Mouse (Mus musculus) MEL (cell line): Measurements from ENCODE around the gene 1700086D15Rik. TPM values are rescaled to one million over a fixed set of nuclear protein-coding genes. Genes with fewer than 3 reads are reported as not detected.

Source experiments
- DNase-seq: peaks from one replicate; pipeline ENCODE4 v3.0.0; 2011; ENCODE audit warnings: low read depth, low spot score
- H3K27ac ChIP-seq: 2 replicates; pipeline ENCODE4 v1.5.1; 2012; ENCODE audit warnings: low read depth, mild to moderate bottlenecking, control low read depth, low read length, moderate library complexity; ENCODE audit not compliant: control insufficient read depth
- H3K27me3 ChIP-seq, 2 experiments: fragments of 150-350 bp in 1 of 2; sonication (generic) in 1 of 2; 2 replicates each; pipeline ENCODE4 v1.6.1; 2012; ENCODE audit warnings: low read length in 2 of 2, mild to moderate bottlenecking in 2 of 2, improper control_type of control experiment in 1 of 2, moderate library complexity in 1 of 2; ENCODE audit not compliant: insufficient read depth in 2 of 2, control insufficient read depth in 1 of 2
- H3K36me3 ChIP-seq, 2 experiments: 2 replicates each; pipeline ENCODE4 v1.6.1; 2012 to 2014; ENCODE audit warnings: low read length in 2 of 2, improper control_type of control experiment in 1 of 2, inconsistent platforms in 1 of 2, mild to moderate bottlenecking in 1 of 2; ENCODE audit not compliant: insufficient read depth in 2 of 2, control insufficient read depth in 1 of 2
- H3K4me1 ChIP-seq, 2 experiments: fragments of 150-350 bp in 1 of 2; sonication (generic) in 1 of 2; 2 replicates each; pipeline ENCODE4 v1.6.1; 2012; ENCODE audit warnings: low read length in 2 of 2, improper control_type of control experiment in 1 of 2, mild to moderate bottlenecking in 1 of 2; ENCODE audit not compliant: insufficient read depth in 2 of 2, control insufficient read depth in 1 of 2
- H3K4me3 ChIP-seq, 2 experiments: fragments of 150-350 bp in 1 of 2; sonication (generic) in 1 of 2; 2 replicates each; pipeline ENCODE4 v1.5.1; 2012; ENCODE audit warnings: low read depth in 2 of 2, low read length in 2 of 2, mild to moderate bottlenecking in 2 of 2, moderate library complexity in 2 of 2, control low read depth in 1 of 2, improper control_type of control experiment in 1 of 2; ENCODE audit not compliant: control insufficient read depth in 1 of 2, insufficient read depth in 1 of 2
- H3K79me2 ChIP-seq: 2 replicates; pipeline ENCODE4 v1.6.1; 2012; ENCODE audit warnings: mild to moderate bottlenecking, low read length, moderate library complexity; ENCODE audit not compliant: control insufficient read depth, poor library complexity, insufficient read depth
- H3K9ac ChIP-seq: 2 replicates; pipeline ENCODE4 v1.6.1; 2012; ENCODE audit warnings: low read depth, mild to moderate bottlenecking, control low read depth, low read length, moderate library complexity; ENCODE audit not compliant: control insufficient read depth, poor library complexity, severe bottlenecking
- H3K9me3 ChIP-seq: fragments of 150-350 bp; sonication (generic); replicated peaks from 2 replicates; pipeline ENCODE4 v1.6.1; 2012; ENCODE audit warnings: mild to moderate bottlenecking, low read length, improper control_type of control experiment, moderate library complexity; ENCODE audit not compliant: insufficient read depth
- BHLHE40 ChIP-seq: IDR thresholded peaks from 2 replicates; pipeline ENCODE4 v1.6.1; 2012; ENCODE audit warnings: low read depth, mild to moderate bottlenecking, inconsistent platforms, low read length, improper control_type of control experiment, borderline replicate concordance
- CHD2 ChIP-seq: IDR thresholded peaks from 2 replicates; pipeline ENCODE4 v1.6.1; 2011; ENCODE audit warnings: low read length, improper control_type of control experiment
- CTCF ChIP-seq, 3 experiments: IDR thresholded peaks in 2 of 3; conservative IDR thresholded peaks in 1 of 3; 2 replicates each; pipeline ENCODE4 v1.5.1; 2011 to 2012; ENCODE audit warnings: low read length in 3 of 3, low read depth in 2 of 3, mild to moderate bottlenecking in 2 of 3, improper control_type of control experiment in 1 of 3, inconsistent platforms in 1 of 3, mixed read lengths in 1 of 3, moderate library complexity in 1 of 3; ENCODE audit not compliant: control insufficient read depth in 1 of 3, insufficient read depth in 1 of 3, poor library complexity in 1 of 3, severe bottlenecking in 1 of 3
- ELF1 ChIP-seq: IDR thresholded peaks from 2 replicates; pipeline ENCODE4 v1.6.1; 2014; ENCODE audit warnings: low read depth, mild to moderate bottlenecking, inconsistent platforms, low read length, improper control_type of control experiment, moderate library complexity
- ETS1 ChIP-seq: IDR thresholded peaks from 2 replicates; pipeline ENCODE4 v1.6.1; 2012; ENCODE audit warnings: low read depth, mild to moderate bottlenecking, inconsistent platforms, low read length, improper control_type of control experiment, moderate library complexity
- GATA1 ChIP-seq: IDR thresholded peaks from 2 replicates; pipeline ENCODE4 v1.6.1; 2011; ENCODE audit warnings: low read depth, low read length, improper control_type of control experiment
- HCFC1 ChIP-seq: IDR thresholded peaks from 2 replicates; pipeline ENCODE4 v1.6.1; 2012; ENCODE audit warnings: low read depth, mild to moderate bottlenecking, inconsistent platforms, low read length, improper control_type of control experiment, moderate library complexity
- JUND ChIP-seq: IDR thresholded peaks from 2 replicates; pipeline ENCODE4 v1.6.1; 2011; ENCODE audit warnings: low read depth, mild to moderate bottlenecking, improper control_type of control experiment, low read length
- MAX ChIP-seq: IDR thresholded peaks from 2 replicates; pipeline ENCODE4 v1.6.1; 2011; ENCODE audit warnings: low read length, improper control_type of control experiment
- MAZ ChIP-seq: IDR thresholded peaks from 2 replicates; pipeline ENCODE4 v1.6.1; 2012; ENCODE audit warnings: low read depth, mild to moderate bottlenecking, inconsistent platforms, low read length, improper control_type of control experiment
- MEF2A ChIP-seq: IDR thresholded peaks from 2 replicates; pipeline ENCODE4 v1.6.1; 2014; ENCODE audit warnings: low read depth, mild to moderate bottlenecking, inconsistent platforms, low read length, improper control_type of control experiment; ENCODE audit not compliant: poor library complexity, insufficient replicate concordance, severe bottlenecking; ENCODE audit errors: extremely low read depth
- NELFE ChIP-seq: IDR thresholded peaks from 2 replicates; pipeline ENCODE4 v1.6.1; 2011; ENCODE audit warnings: low read depth, low read length, improper control_type of control experiment
- NRF1 ChIP-seq: IDR thresholded peaks from 2 replicates; pipeline ENCODE4 v1.6.1; 2014; ENCODE audit warnings: low read depth, mild to moderate bottlenecking, inconsistent platforms, low read length, improper control_type of control experiment, moderate library complexity; ENCODE audit not compliant: poor library complexity, insufficient read depth, severe bottlenecking
- POLR2AphosphoS5 ChIP-seq: IDR thresholded peaks from 2 replicates; pipeline ENCODE4 v1.6.1; 2012; ENCODE audit warnings: low read depth, borderline replicate concordance, mild to moderate bottlenecking, inconsistent platforms, low read length, moderate library complexity, mixed read lengths
- RAD21 ChIP-seq: IDR thresholded peaks from 2 replicates; pipeline ENCODE4 v1.6.1; 2011; ENCODE audit warnings: mild to moderate bottlenecking, low read depth, low read length, improper control_type of control experiment
- SIN3A ChIP-seq: IDR thresholded peaks from 2 replicates; pipeline ENCODE4 v1.6.1; 2012; ENCODE audit warnings: low read length, improper control_type of control experiment, inconsistent platforms
- SMC3 ChIP-seq: IDR thresholded peaks from 2 replicates; pipeline ENCODE4 v1.6.1; 2011; ENCODE audit warnings: low read depth, low read length, improper control_type of control experiment
- TCF12 ChIP-seq: IDR thresholded peaks from 2 replicates; pipeline ENCODE4 v1.6.1; 2014; ENCODE audit warnings: low read depth, mild to moderate bottlenecking, inconsistent platforms, low read length, improper control_type of control experiment, moderate library complexity
- UBTF ChIP-seq: IDR thresholded peaks from 2 replicates; pipeline ENCODE4 v1.6.1; 2012; ENCODE audit warnings: low read depth, mild to moderate bottlenecking, inconsistent platforms, low read length, improper control_type of control experiment, moderate library complexity, borderline replicate concordance; ENCODE audit not compliant: insufficient read depth
- ZKSCAN1 ChIP-seq: IDR thresholded peaks from 2 replicates; pipeline ENCODE4 v1.6.1; 2012; ENCODE audit warnings: low read depth, mild to moderate bottlenecking, inconsistent platforms, low read length, improper control_type of control experiment, moderate library complexity
- ZMIZ1 ChIP-seq: IDR thresholded peaks from 2 replicates; pipeline ENCODE4 v1.6.1; 2012; ENCODE audit warnings: low read depth, mild to moderate bottlenecking, inconsistent platforms, low read length, improper control_type of control experiment, moderate library complexity
- ZNF384 ChIP-seq: IDR thresholded peaks from 2 replicates; pipeline ENCODE4 v1.6.1; 2012; ENCODE audit warnings: low read depth, mild to moderate bottlenecking, inconsistent platforms, low read length, improper control_type of control experiment
- polyA plus RNA-seq, 2 experiments: library from polyadenylated mRNA; stranded (reverse) in 1 of 2; unstranded in 1 of 2; fragments of >175 nt in 1 of 2; fragments of >200 nt in 1 of 2; gene quantifications; 2 replicates each; pipeline versions ENCODE4 v1.2.1 to v1.2.4; 2012; ENCODE audit warnings: low replicate concordance in 2 of 2, low read depth in 1 of 2; ENCODE audit not compliant: insufficient read length in 2 of 2, insufficient read depth in 1 of 2, missing spikeins in 1 of 2
- total RNA-seq: library from RNA; depleted of rRNA; stranded (reverse); fragments of 300-350 nt; gene quantifications from 2 replicates; pipeline ENCODE4 v1.2.3, GENCODE M21; 2012

The 1700086D15Rik gene
- total and polyA plus RNA-seq, 3 experiments: not detected

GRCm38 (mm10) chr11:65115811-65116210 is 43.9 kb downstream of the 1700086D15Rik start:
- Histone ChIP-seq H3K4me3 (no peak overlapping the region), H3K27ac (no peak overlapping the region), H3K9ac (no peak overlapping the region), H3K36me3 (no peaks in the 10 kb centered on the region), H3K27me3 (no peaks in the 10 kb centered on the region), H3K9me3 (no peaks in the 10 kb centered on the region), H3K4me1 (no peaks in the 10 kb centered on the region), H3K79me2 (no peaks in the 10 kb centered on the region)
- no peak for DNase-seq
- TF ChIP-seq CTCF (IDR thresholded peaks at IDR 0.05 in 2 of 3, conservative IDR thresholded peaks at IDR 0.05 in 1 of 3; ENCODE audit: control insufficient read depth in 1 of 3, insufficient read depth in 1 of 3, low read depth in 2 of 3, low read length in 3 of 3, poor library complexity in 1 of 3, severe bottlenecking in 1 of 3) (no peak), ZMIZ1 (no peak), BHLHE40 (no peak)

- H3K9me3 ChIP-seq: no peaks in the 10 kb centered on the region
- H3K4me3 ChIP-seq: no peak overlapping the region
- no peak overlapping the region for H3K9ac ChIP-seq
- DNase-seq: no peak
- H3K79me2 ChIP-seq: no peaks in the 10 kb centered on the region
- TF ChIP-seq UBTF (no peak), ELF1 (no peak), ETS1 (no peak), HCFC1 (no peak), NRF1 (no peak)
- H3K36me3 ChIP-seq: no peaks in the 10 kb centered on the region
- H3K27me3 ChIP-seq: no peaks in the 10 kb centered on the region
- H3K4me1 ChIP-seq: no peaks in the 10 kb centered on the region
- H3K27ac ChIP-seq: no peak overlapping the region
Observed at GRCm38 (mm10) chr11:65112086-65112485, 47.6 kb downstream of the 1700086D15Rik start.

GRCm38 (mm10) chr11:65111651-65112050 is 48.0 kb downstream of the 1700086D15Rik start:
- TF ChIP-seq GATA1 (no peak), RAD21 (no peak), POLR2AphosphoS5 (no peak), ZMIZ1 (no peak), MAX (no peak), SIN3A (no peak), NELFE (no peak), SMC3 (no peak), MEF2A (no peak), TCF12 (no peak), BHLHE40 (no peak), JUND (no peak), ELF1 (no peak), UBTF (no peak), MAZ (no peak), ZKSCAN1 (no peak), ZNF384 (no peak), CHD2 (no peak)
- Histone ChIP-seq H3K27ac (no peak overlapping the region), H3K9me3 (no peaks in the 10 kb centered on the region), H3K36me3 (no peaks in the 10 kb centered on the region), H3K4me1 (no peaks in the 10 kb centered on the region), H3K79me2 (no peaks in the 10 kb centered on the region), H3K9ac (no peak overlapping the region), H3K4me3 (no peak overlapping the region), H3K27me3 (no peaks in the 10 kb centered on the region)
- no peak for DNase-seq
